Mouse (Mus musculus): ENCODE data around the gene Fat3. TPM values are rescaled to one million over a fixed set of nuclear protein-coding genes. Genes with fewer than 3 reads are reported as not detected.

Gene Fat3
- total RNA-seq, 1 experiment = 0.58 TPM

DNA sequence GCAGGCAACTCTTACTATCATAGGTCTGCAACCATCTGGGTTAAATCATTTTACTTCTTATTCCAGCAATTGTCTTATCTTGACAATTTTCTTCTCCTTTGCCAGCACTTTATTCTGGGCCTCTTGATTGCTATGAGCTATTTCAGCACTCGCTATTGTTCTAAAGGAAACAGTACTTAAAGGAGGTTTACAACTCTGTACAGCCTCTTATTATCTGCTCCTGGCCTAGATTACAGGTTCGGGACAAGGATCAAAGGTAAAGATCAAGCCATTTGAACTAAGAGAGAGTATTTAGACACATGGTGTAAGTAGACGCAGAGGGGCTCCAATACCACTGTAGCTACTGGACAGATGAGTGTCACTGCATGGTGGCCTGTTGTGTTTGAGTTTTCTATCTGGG is 463.7 kb downstream of the Fat3 start:
- Histone ChIP-seq H3K27ac (ENCODE audit: insufficient read depth, low read depth, low read length, poor library complexity, severe bottlenecking) (no peak overlapping the region), H3K36me3 (ENCODE audit: control insufficient read depth, insufficient read depth, low read length, poor library complexity, severe bottlenecking) (no peaks in the 10 kb centered on the region), H3K9ac (ENCODE audit: insufficient read depth, low read depth, low read length, poor library complexity, severe bottlenecking) (no peak overlapping the region), H3K4me3 (ENCODE audit: insufficient read depth in 1 of 2, low read depth in 1 of 2, low read length in 2 of 2, poor library complexity in 1 of 2, severe bottlenecking in 1 of 2) (no peak overlapping the region), H3K4me1 (ENCODE audit: control insufficient read depth in 2 of 2, insufficient read depth in 2 of 2, low read length in 2 of 2, poor library complexity in 1 of 2) (no peaks in the 10 kb centered on the region), H3K9me3 (ENCODE audit: control insufficient read depth, insufficient read depth, low read depth, low read length) (no peaks in the 10 kb centered on the region)
- in situ Hi-C loops (cut with MboI; ENCODE audit: low sequenced_read_pairs in 2 of 2, unreplicated experiment in 2 of 2) = no loop called here
- no peak for DNase-seq (ENCODE audit: low read depth, low spot score)
- TF ChIP-seq CHD2 (IDR thresholded peaks at IDR 0.05; ENCODE audit: low read depth, low read length) (no peak), ZC3H11A (IDR thresholded peaks at IDR 0.05; ENCODE audit: borderline replicate concordance, low read depth, low read length) (no peak), ZNF384 (IDR thresholded peaks at IDR 0.05; ENCODE audit: low read depth, low read length) (no peak), MAFK (IDR thresholded peaks at IDR 0.05; ENCODE audit: insufficient read depth, low read depth, low read length) (no peak), HCFC1 (IDR thresholded peaks at IDR 0.05; ENCODE audit: borderline replicate concordance, insufficient read depth, low read length) (no peak)

DNA sequence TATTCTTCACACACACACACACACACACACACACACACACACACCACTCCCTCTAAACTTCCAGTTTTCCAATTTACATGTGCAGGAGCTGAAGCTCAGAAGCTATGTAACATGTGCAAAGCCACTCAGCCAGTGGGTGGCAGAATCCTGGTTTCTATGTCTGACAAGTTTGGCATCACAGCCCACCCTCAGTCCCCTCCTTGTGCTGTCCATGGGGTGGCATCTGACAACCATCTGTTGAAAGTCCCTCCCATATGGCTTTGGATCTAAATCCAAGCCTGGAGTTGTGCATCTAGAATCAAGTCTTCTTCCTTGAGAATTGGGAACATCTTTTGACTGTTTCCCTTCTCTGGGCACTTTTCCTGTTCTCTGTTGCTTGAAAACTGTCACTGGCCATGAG is 464.7 kb downstream of the Fat3 start:
- no peak overlapping the region for H3K9ac ChIP-seq (ENCODE audit: insufficient read depth, low read depth, low read length, poor library complexity, severe bottlenecking)
- TF ChIP-seq ZNF384 (IDR thresholded peaks at IDR 0.05; ENCODE audit: low read depth, low read length) (no peak), HCFC1 (IDR thresholded peaks at IDR 0.05; ENCODE audit: borderline replicate concordance, insufficient read depth, low read length) (no peak), ZC3H11A (IDR thresholded peaks at IDR 0.05; ENCODE audit: borderline replicate concordance, low read depth, low read length) (no peak), CHD2 (IDR thresholded peaks at IDR 0.05; ENCODE audit: low read depth, low read length) (no peak), MAFK (IDR thresholded peaks at IDR 0.05; ENCODE audit: insufficient read depth, low read depth, low read length) (no peak)
- H3K4me3 ChIP-seq (ENCODE audit: insufficient read depth in 1 of 2, low read depth in 1 of 2, low read length in 2 of 2, poor library complexity in 1 of 2, severe bottlenecking in 1 of 2) = no peak overlapping the region
- H3K27ac ChIP-seq (ENCODE audit: insufficient read depth, low read depth, low read length, poor library complexity, severe bottlenecking) = no peak overlapping the region
- H3K4me1 ChIP-seq (ENCODE audit: control insufficient read depth in 2 of 2, insufficient read depth in 2 of 2, low read length in 2 of 2, poor library complexity in 1 of 2) = no peaks in the 10 kb centered on the region
- no peaks in the 10 kb centered on the region for H3K36me3 ChIP-seq (ENCODE audit: control insufficient read depth, insufficient read depth, low read length, poor library complexity, severe bottlenecking)
- in situ Hi-C loops (cut with MboI; ENCODE audit: low sequenced_read_pairs in 2 of 2, unreplicated experiment in 2 of 2) = no loop called here
- DNase-seq (ENCODE audit: low read depth, low spot score) = no peak
- H3K9me3 ChIP-seq (ENCODE audit: control insufficient read depth, insufficient read depth, low read depth, low read length) = no peaks in the 10 kb centered on the region

DNA sequence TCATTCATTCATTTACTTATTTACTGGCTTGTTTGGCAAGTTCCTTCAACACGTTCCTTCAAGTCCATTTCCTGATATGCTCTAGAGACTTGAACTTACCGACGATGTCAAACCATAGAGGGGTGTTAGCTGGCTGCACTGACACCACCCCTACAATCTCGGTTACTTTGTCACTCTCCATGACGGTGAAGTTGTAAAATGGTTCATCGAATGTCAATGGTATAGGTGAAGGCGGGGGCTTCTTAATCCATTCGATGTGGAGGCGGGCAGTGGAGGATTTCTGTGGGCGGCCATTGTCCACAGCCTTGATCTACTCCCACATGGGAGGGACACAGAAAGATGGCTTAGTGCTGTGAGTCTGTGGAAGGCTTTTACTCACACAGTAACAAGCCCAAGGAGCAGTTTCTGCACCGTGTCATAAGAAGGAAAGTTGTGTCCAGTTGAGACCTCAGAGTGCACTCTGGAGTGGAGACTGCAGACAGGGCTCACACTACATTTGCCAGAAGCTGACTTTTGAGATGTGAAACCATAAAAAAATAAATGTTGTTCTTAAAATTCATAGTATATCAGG is 471.3 kb downstream of the Fat3 start:
- no peak for DNase-seq (ENCODE audit: low read depth, low spot score)
- Histone ChIP-seq H3K27ac (ENCODE audit: insufficient read depth, low read depth, low read length, poor library complexity, severe bottlenecking) (no peak overlapping the region), H3K4me3 (ENCODE audit: insufficient read depth in 1 of 2, low read depth in 1 of 2, low read length in 2 of 2, poor library complexity in 1 of 2, severe bottlenecking in 1 of 2) (no peak overlapping the region), H3K4me1 (ENCODE audit: control insufficient read depth in 2 of 2, insufficient read depth in 2 of 2, low read length in 2 of 2, poor library complexity in 1 of 2) (no peaks in the 10 kb centered on the region), H3K36me3 (ENCODE audit: control insufficient read depth, insufficient read depth, low read length, poor library complexity, severe bottlenecking) (no peaks in the 10 kb centered on the region), H3K9ac (ENCODE audit: insufficient read depth, low read depth, low read length, poor library complexity, severe bottlenecking) (no peak overlapping the region), H3K9me3 (ENCODE audit: control insufficient read depth, insufficient read depth, low read depth, low read length) (no peaks in the 10 kb centered on the region)
- TF ChIP-seq MAFK (IDR thresholded peaks at IDR 0.05; ENCODE audit: insufficient read depth, low read depth, low read length) = no peak
- no peak for TF ChIP-seq CHD2 (IDR thresholded peaks at IDR 0.05; ENCODE audit: low read depth, low read length)
- in situ Hi-C loops (cut with MboI; ENCODE audit: low sequenced_read_pairs in 2 of 2, unreplicated experiment in 2 of 2) = no loop called here

DNA sequence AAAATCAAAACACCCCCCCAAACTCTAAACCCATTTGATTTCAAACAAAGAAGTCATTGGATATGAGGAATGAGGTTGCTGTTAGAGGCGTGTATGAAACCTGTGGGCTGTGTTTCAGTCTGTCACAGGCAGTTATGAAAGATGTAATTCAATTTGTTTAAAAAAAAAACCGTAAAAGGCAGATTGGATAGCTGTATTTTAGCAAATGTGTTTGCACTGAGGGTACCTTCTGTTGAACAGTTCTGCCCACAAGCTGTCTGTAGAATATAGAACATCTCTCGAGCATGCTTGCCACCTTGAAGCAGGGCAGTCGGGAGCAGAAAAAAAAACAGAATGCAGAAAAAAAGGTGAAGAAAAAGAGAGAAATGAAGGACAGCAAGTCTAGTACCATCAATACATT is 472.0 kb downstream of the Fat3 start:
- in situ Hi-C loops (cut with MboI; ENCODE audit: low sequenced_read_pairs in 2 of 2, unreplicated experiment in 2 of 2) = no loop called here
- no peaks in the 10 kb centered on the region for H3K36me3 ChIP-seq (ENCODE audit: control insufficient read depth, insufficient read depth, low read length, poor library complexity, severe bottlenecking)
- no peak for TF ChIP-seq MAFK (IDR thresholded peaks at IDR 0.05; ENCODE audit: insufficient read depth, low read depth, low read length)
- TF ChIP-seq CHD2 (IDR thresholded peaks at IDR 0.05; ENCODE audit: low read depth, low read length) = no peak
- TF ChIP-seq ZNF384 (IDR thresholded peaks at IDR 0.05; ENCODE audit: low read depth, low read length) = no peak
- no peak for DNase-seq (ENCODE audit: low read depth, low spot score)
- H3K9me3 ChIP-seq (ENCODE audit: control insufficient read depth, insufficient read depth, low read depth, low read length) = no peaks in the 10 kb centered on the region
- H3K9ac ChIP-seq (ENCODE audit: insufficient read depth, low read depth, low read length, poor library complexity, severe bottlenecking) = no peak overlapping the region
- H3K4me3 ChIP-seq (ENCODE audit: insufficient read depth in 1 of 2, low read depth in 1 of 2, low read length in 2 of 2, poor library complexity in 1 of 2, severe bottlenecking in 1 of 2) = no peak overlapping the region
- no peak overlapping the region for H3K27ac ChIP-seq (ENCODE audit: insufficient read depth, low read depth, low read length, poor library complexity, severe bottlenecking)
- H3K4me1 ChIP-seq (ENCODE audit: control insufficient read depth in 2 of 2, insufficient read depth in 2 of 2, low read length in 2 of 2, poor library complexity in 1 of 2) = no peaks in the 10 kb centered on the region

GRCm38 (mm10) chr9:16028394-16028911 is 472.6 kb downstream of the Fat3 start:
- no peaks in the 10 kb centered on the region for H3K36me3 ChIP-seq (ENCODE audit: control insufficient read depth, insufficient read depth, low read length, poor library complexity, severe bottlenecking)
- H3K9me3 ChIP-seq (ENCODE audit: control insufficient read depth, insufficient read depth, low read depth, low read length) = no peaks in the 10 kb centered on the region
- no peak overlapping the region for H3K27ac ChIP-seq (ENCODE audit: insufficient read depth, low read depth, low read length, poor library complexity, severe bottlenecking)
- H3K4me1 ChIP-seq (ENCODE audit: control insufficient read depth in 2 of 2, insufficient read depth in 2 of 2, low read length in 2 of 2, poor library complexity in 1 of 2) = no peaks in the 10 kb centered on the region
- no peak overlapping the region for H3K4me3 ChIP-seq (ENCODE audit: insufficient read depth in 1 of 2, low read depth in 1 of 2, low read length in 2 of 2, poor library complexity in 1 of 2, severe bottlenecking in 1 of 2)
- in situ Hi-C loops (cut with MboI; ENCODE audit: low sequenced_read_pairs in 2 of 2, unreplicated experiment in 2 of 2) = no loop called here
- TF ChIP-seq CHD2 (IDR thresholded peaks at IDR 0.05; ENCODE audit: low read depth, low read length) (no peak), ZC3H11A (IDR thresholded peaks at IDR 0.05; ENCODE audit: borderline replicate concordance, low read depth, low read length) (no peak), ZNF384 (IDR thresholded peaks at IDR 0.05; ENCODE audit: low read depth, low read length) (no peak), MAFK (IDR thresholded peaks at IDR 0.05; ENCODE audit: insufficient read depth, low read depth, low read length) (no peak), HCFC1 (IDR thresholded peaks at IDR 0.05; ENCODE audit: borderline replicate concordance, insufficient read depth, low read length) (no peak)
- H3K9ac ChIP-seq (ENCODE audit: insufficient read depth, low read depth, low read length, poor library complexity, severe bottlenecking) = no peak overlapping the region
- DNase-seq (ENCODE audit: low read depth, low spot score) = no peak

All from ES-E14 (cell line).